Mouse (Mus musculus): ENCODE measurements around the gene L3mbtl3. TPM values are rescaled to one million over a fixed set of nuclear protein-coding genes. Genes with fewer than 3 reads are reported as not detected.

The L3mbtl3 gene
- polyA plus RNA-seq, 1 experiment from 2014 or later = 15.8 TPM

DNA sequence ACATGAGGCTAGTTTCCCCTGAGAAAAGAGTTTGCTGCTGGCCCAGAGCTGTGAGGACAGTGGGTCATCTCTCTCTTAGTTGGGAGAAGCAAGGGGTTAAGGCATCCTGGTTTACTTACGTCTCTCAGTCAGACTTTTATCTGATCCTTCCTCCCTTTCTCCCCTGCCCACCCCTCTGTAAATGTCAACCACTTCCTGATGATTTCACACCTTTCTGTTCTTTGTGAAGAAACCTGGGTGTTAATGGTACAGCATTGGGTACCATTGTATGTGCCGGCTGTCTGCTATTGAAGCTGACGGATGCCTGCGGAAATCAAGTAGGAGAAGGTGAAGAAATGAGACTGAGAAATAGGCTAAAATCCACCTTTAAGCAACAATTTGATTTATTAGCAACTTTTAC, 146.3 kb downstream of the L3mbtl3 start, which contains the start of gene Samd3:
Gene Samd3 (plus strand): TSS at position 220 of the 400 bp plus-strand sequence.
- H3K9ac ChIP-seq = no peak within 1 kb of the TSS
- H3K9me3 ChIP-seq = no peaks in the 10 kb centered on the region
- H3K4me1 ChIP-seq = peaks cover 16% of the 10 kb centered on the region; the same call in 1 of the 2 replicates
- H3K4me2 ChIP-seq = no peak within 1 kb of the TSS
- 67% methylated on average over 4 of the region's 4 CpGs for WGBS
- no peak within 1 kb of the TSS for H3K4me3 ChIP-seq
- no peaks in the 10 kb centered on the region for H3K36me3 ChIP-seq
- no peaks in the 10 kb centered on the region for H3K27me3 ChIP-seq
- H3K27ac ChIP-seq = no peak within 1 kb of the TSS
- ATAC-seq (ENCODE audit: borderline replicate concordance, extremely low read depth, low FRiP score, low TSS enrichment) = no peak

DNA sequence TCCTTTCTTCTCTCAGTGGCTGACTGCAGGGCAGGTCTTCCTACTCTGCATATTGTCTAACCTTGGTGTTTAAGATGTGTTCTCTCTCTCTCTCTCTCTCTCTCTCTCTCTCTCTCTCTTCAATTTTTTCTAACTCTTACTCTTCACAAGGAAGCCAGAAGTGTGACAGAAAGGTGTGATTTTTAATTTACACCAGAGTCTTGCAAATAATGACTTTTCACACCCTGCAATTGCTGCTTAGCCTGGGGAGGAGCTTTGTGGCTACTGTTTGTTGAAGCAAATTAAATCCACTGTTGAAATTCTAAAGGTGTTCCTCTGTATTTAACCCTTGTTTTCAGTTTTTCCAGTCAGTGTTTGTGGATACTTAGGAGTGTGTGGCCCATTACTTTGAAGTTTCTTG, 147.6 kb downstream of the L3mbtl3 start:
- Histone ChIP-seq H3K27me3 (no peaks in the 10 kb centered on the region), H3K4me3 (no peak overlapping the region), H3K4me2 (no peak overlapping the region), H3K9ac (no peak overlapping the region), H3K4me1 (peaks cover 16% of the 10 kb centered on the region; the same call in 1 of the 2 replicates), H3K36me3 (no peaks in the 10 kb centered on the region), H3K9me3 (no peaks in the 10 kb centered on the region), H3K27ac (no peak overlapping the region)
- no peak for ATAC-seq (ENCODE audit: borderline replicate concordance, extremely low read depth, low FRiP score, low TSS enrichment)

GRCm38 (mm10) chr10:26226734-26227133, 149.0 kb downstream of the L3mbtl3 start:
- Histone ChIP-seq H3K36me3 (no peaks in the 10 kb centered on the region), H3K9me3 (no peaks in the 10 kb centered on the region), H3K9ac (no peak overlapping the region), H3K4me2 (no peak overlapping the region), H3K4me1 (peaks cover 13% of the 10 kb centered on the region; the same call in 1 of the 2 replicates), H3K4me3 (no peak overlapping the region), H3K27ac (peak overlapping the region; percentile 71), H3K27me3 (no peaks in the 10 kb centered on the region)
- peak; percentile 95; the same call in 1 of the 2 replicates for ATAC-seq (ENCODE audit: borderline replicate concordance, extremely low read depth, low FRiP score, low TSS enrichment)
- 16% methylated on average over 2 of the region's 2 CpGs for whole genome bisulfite sequencing

GRCm38 (mm10) chr10:26226241-26226640, 149.5 kb downstream of the L3mbtl3 start:
- WGBS = 41% methylated on average over 5 of the region's 5 CpGs
- peak overlapping the region; percentile 79 for H3K27ac ChIP-seq
- ATAC-seq (ENCODE audit: borderline replicate concordance, extremely low read depth, low FRiP score, low TSS enrichment) = peak; percentile 80; the same call in 1 of the 2 replicates
- H3K4me2 ChIP-seq = no peak overlapping the region
- H3K9ac ChIP-seq = no peak overlapping the region
- H3K9me3 ChIP-seq = no peaks in the 10 kb centered on the region
- H3K27me3 ChIP-seq = no peaks in the 10 kb centered on the region
- H3K36me3 ChIP-seq = no peaks in the 10 kb centered on the region
- H3K4me1 ChIP-seq = peaks cover 13% of the 10 kb centered on the region; the same call in 1 of the 2 replicates
- no peak overlapping the region for H3K4me3 ChIP-seq

Small RNA genes within 50 kb of the gene (microRNA-seq; reads per million reads assigned to microRNA genes)
- not detected for gene Gm27754

Other genes starting within 250 kb of the L3mbtl3 start
- 0.28 and 0.30 TPM in 2 replicates for gene Samd3, start 146.3 kb downstream of the L3mbtl3 start, polyA plus RNA-seq (2015; fragmentation: Nextera tagmentation; extraction: Ambion mirVana)